Comparison of ENCODE assay signal across 7 mouse cellular contexts in the genomic region with DNA sequence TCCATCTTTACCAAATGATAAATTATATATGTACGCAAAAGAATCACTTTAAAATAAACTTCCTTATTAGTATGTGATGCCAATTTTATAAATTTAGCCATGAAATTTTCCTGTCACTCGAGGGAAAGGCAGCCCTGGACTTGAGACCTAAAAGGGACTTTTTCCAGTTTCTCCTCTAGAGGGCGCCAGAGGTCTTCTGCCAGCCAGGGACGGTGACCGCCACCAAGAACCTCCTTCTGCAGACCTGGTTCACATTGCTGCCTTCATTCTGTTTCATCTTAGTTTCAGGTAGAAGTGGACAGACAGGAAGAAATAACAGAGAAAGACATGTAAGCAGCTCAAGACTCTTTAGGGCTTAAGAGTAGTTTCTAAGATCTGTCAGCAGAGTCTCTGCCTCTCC. TPM values are rescaled to one million over a fixed set of nuclear protein-coding genes. Genes with fewer than 3 reads are reported as not detected.
DNase-seq lines count a peak whose midpoint lies in the region; ATAC-seq and TF ChIP-seq lines count a peak whose summit lies in the region.

No protein-coding gene starts in this region.

- H3K4me2 ChIP-seq in forebrain, embryonic 12.5 days, result no peak overlapping the region

- 1% methylated on average over 5 of the region's 5 CpGs for WGBS in forebrain, embryonic 12.5 days
- 1% methylated on average over 5 of the region's 5 CpGs for WGBS in hindbrain, embryonic 10.5 days

- no peak overlapping the region for H3K27ac ChIP-seq in forebrain, embryonic 12.5 days
- H3K27ac ChIP-seq in hindbrain, embryonic 10.5 days, result no peak overlapping the region
- no peak overlapping the region for H3K27ac ChIP-seq in layer of hippocampus, adult 2 months

- no peak overlapping the region for H3K9ac ChIP-seq in forebrain, embryonic 12.5 days

- H3K4me1 ChIP-seq in forebrain, embryonic 12.5 days, result peaks cover 7% of the 10 kb centered on the region
- H3K4me1 ChIP-seq in hindbrain, embryonic 10.5 days (replicated peaks), result peaks cover 24% of the 10 kb centered on the region

- ATAC-seq in forebrain, embryonic 12.5 days (ENCODE audit: low FRiP score), result peak; percentile 39; the same call in 1 of the 2 replicates

- DNase-seq in NIH3T3 (ENCODE audit: low read depth), result peak; percentile 88
- peak; percentile 37 for DNase-seq in c-Kit-positive CD71-positive TER-119-negative erythroid progenitor cells, embryonic 14.5 days (ENCODE audit: low read depth)
- peak; percentile 65 for DNase-seq in hindbrain, embryonic 10.5 days (ENCODE audit: low spot score)
- peak; percentile 72 to 84 for DNase-seq in layer of hippocampus, adult 2 months (ENCODE audit: low spot score in 2 of 2)
- peak; percentile 69 for DNase-seq in lung, postnatal 25 days (ENCODE audit: low spot score)
- peak; percentile 83 to 84 for DNase-seq in right cerebral cortex, postnatal 10 days (ENCODE audit: low spot score in 2 of 2)

- H3K36me3 ChIP-seq in forebrain, embryonic 12.5 days (replicated peaks), result no peaks in the 10 kb centered on the region
- no peaks in the 10 kb centered on the region for H3K36me3 ChIP-seq in hindbrain, embryonic 10.5 days

- no peaks in the 10 kb centered on the region for H3K9me3 ChIP-seq in forebrain, embryonic 12.5 days
- no peaks in the 10 kb centered on the region for H3K9me3 ChIP-seq in hindbrain, embryonic 10.5 days

- TF ChIP-seq CTCF in layer of hippocampus, adult 2 months (conservative IDR thresholded peaks at IDR 0.05), result peak; percentile 100

- H3K27me3 ChIP-seq in forebrain, embryonic 12.5 days, result peaks cover 18% of the 10 kb centered on the region; the same call in 1 of the 2 replicates
- H3K27me3 ChIP-seq in hindbrain, embryonic 10.5 days (ENCODE audit: insufficient read depth, poor library complexity, severe bottlenecking), result peaks cover 7% of the 10 kb centered on the region; the same call in 1 of the 2 replicates

- H3K4me3 ChIP-seq in forebrain, embryonic 12.5 days (replicated peaks), result no peak overlapping the region
- H3K4me3 ChIP-seq in hindbrain, embryonic 10.5 days, result no peak overlapping the region
- H3K4me3 ChIP-seq in layer of hippocampus, adult 2 months, result no peak overlapping the region

RNA-seq across cellular contexts. Expression of gene Nid2, which starts 44.6 kb away (rescaled TPM):
- polyA plus RNA-seq in forebrain, embryonic 12.5 days (2016; fragmentation: Nextera tagmentation; extraction: Ambion mirVana), result 37.9 and 39.4 TPM in 2 replicates
- polyA plus RNA-seq in hindbrain, embryonic 10.5 days (2016; fragmentation: Nextera tagmentation; extraction: Ambion mirVana), result 52.3 and 53.2 TPM in 2 replicates
- 1 to 10 TPM; 1.4 to 2.3 TPM for total RNA-seq in layer of hippocampus, adult 2 months (2021)

Comparison
In these comparisons a context has a peak if more than half of its experiments do, and no peak if none do; other contexts are left out.
1. DNase-seq: peak in every context shown above with its lines; median percentile 88 in NIH3T3; 84 in right cerebral cortex, postnatal 10 days; 78 in layer of hippocampus, adult 2 months; 69 in lung, postnatal 25 days; 65 in hindbrain, embryonic 10.5 days; 37 in c-Kit-positive CD71-positive TER-119-negative erythroid progenitor cells, embryonic 14.5 days.